Mouse (Mus musculus) neural tube, embryonic 12.5 days (tissue): ENCODE measurements around the gene Atcay. TPM values are rescaled to one million over a fixed set of nuclear protein-coding genes. Genes with fewer than 3 reads are reported as not detected.

Experiments
- ATAC-seq: fragments of 200-750 bp; cut with Nextera tagmentation; 2 replicates; pipeline ENCODE4 v1.8.0; 2017; ENCODE audit warnings: low read depth, mild to moderate bottlenecking, moderate TSS enrichment, moderate library complexity; ENCODE audit not compliant: low FRiP score
- H3K27ac ChIP-seq: fragments of 300-500 bp; sonication (generic); 2 replicates; pipeline ENCODE4 v1.5.1; 2016
- H3K27me3 ChIP-seq: fragments of 300-500 bp; sonication (generic); replicated peaks from 2 replicates; pipeline ENCODE4 v1.6.1; 2016; ENCODE audit warnings: mild to moderate bottlenecking
- H3K36me3 ChIP-seq: fragments of 300-500 bp; sonication (generic); 2 replicates; pipeline ENCODE4 v1.6.1; 2016; ENCODE audit warnings: mild to moderate bottlenecking
- H3K4me1 ChIP-seq: fragments of 300-500 bp; sonication (generic); 2 replicates; pipeline ENCODE4 v1.6.1; 2016
- H3K4me2 ChIP-seq: fragments of 300-500 bp; sonication (generic); replicated peaks from 2 replicates; pipeline ENCODE4 v1.6.1; 2016; ENCODE audit warnings: mild to moderate bottlenecking
- H3K4me3 ChIP-seq: fragments of 300-500 bp; sonication (generic); 2 replicates; pipeline ENCODE4 v1.5.1; 2016
- H3K9ac ChIP-seq: fragments of 300-500 bp; sonication (generic); 2 replicates; pipeline ENCODE4 v1.6.1; 2016; ENCODE audit warnings: mild to moderate bottlenecking
- H3K9me3 ChIP-seq: fragments of 300-500 bp; sonication (generic); 2 replicates; pipeline ENCODE4 v1.6.1; 2016; ENCODE audit warnings: mild to moderate bottlenecking
- WGBS: fragments of 180-500 bp; shearing (Covaris S2); methylation state at CpG from one replicate; pipeline ENCODE4 v1.1.7; 2016; 5-methylcytosine and 5-hydroxymethylcytosine counted together
- polyA plus RNA-seq: library from polyadenylated mRNA; unstranded; fragments of >200 nt; fragmentation: Nextera tagmentation; extraction: Ambion mirVana; gene quantifications from 2 replicates; pipeline ENCODE4 v1.2.1, GENCODE M21; 2016

The Atcay gene
- polyA plus RNA-seq, 1 experiment from 2014 or later: 34.0 TPM

- Histone ChIP-seq H3K27ac (no peak overlapping the region), H3K9me3 (peaks cover 7% of the 10 kb centered on the region; the same call in 1 of the 2 replicates), H3K9ac (no peak overlapping the region), H3K36me3 (peaks cover 72% of the 10 kb centered on the region), H3K27me3 (no peaks in the 10 kb centered on the region), H3K4me2 (no peak overlapping the region), H3K4me1 (no peaks in the 10 kb centered on the region), H3K4me3 (no peak overlapping the region)
- 91% methylated on average over 6 of the region's 6 CpGs for WGBS
- no peak for ATAC-seq
Measured at GRCm38 (mm10) chr10:81216260-81216659, 14.4 kb downstream of the Atcay start.

- H3K4me3 ChIP-seq: no peak overlapping the region
- 96% methylated on average over 5 of the region's 5 CpGs for WGBS
- no peak for ATAC-seq
- peaks cover 17% of the 10 kb centered on the region for H3K9me3 ChIP-seq
- no peak overlapping the region for H3K9ac ChIP-seq
- no peaks in the 10 kb centered on the region for H3K4me1 ChIP-seq
- no peak overlapping the region for H3K4me2 ChIP-seq
- 0 out of 2 replicates have a peak, but pooled peaks cover 5% of the 10 kb centered on the region for H3K27me3 ChIP-seq
- no peak overlapping the region for H3K27ac ChIP-seq
- H3K36me3 ChIP-seq: peaks cover 76% of the 10 kb centered on the region
Measured at GRCm38 (mm10) chr10:81210154-81210553, 20.5 kb downstream of the Atcay start.

GRCm38 (mm10) chr10:81204137-81204536 lies 26.5 kb downstream of the Atcay start:
- H3K36me3 ChIP-seq: peaks cover 26% of the 10 kb centered on the region
- no peak overlapping the region for H3K27ac ChIP-seq
- 69% methylated on average over 4 of the region's 4 CpGs for WGBS
- 0 out of 2 replicates have a peak, but pooled peaks have one; percentile 26 for ATAC-seq
- H3K4me3 ChIP-seq: no peak overlapping the region
- no peaks in the 10 kb centered on the region for H3K4me1 ChIP-seq
- peaks cover 6% of the 10 kb centered on the region; the same call in 1 of the 2 replicates for H3K27me3 ChIP-seq
- H3K4me2 ChIP-seq: no peak overlapping the region
- no peak overlapping the region for H3K9ac ChIP-seq
- H3K9me3 ChIP-seq: no peaks in the 10 kb centered on the region

GRCm38 (mm10) chr10:81202978-81203720 lies 27.5 kb downstream of the Atcay start:
- H3K9ac ChIP-seq: no peak overlapping the region
- ATAC-seq: no peak
- 70% methylated on average over 8 of the region's 8 CpGs for WGBS
- H3K4me2 ChIP-seq: no peak overlapping the region
- H3K36me3 ChIP-seq: peaks cover 19% of the 10 kb centered on the region
- H3K4me3 ChIP-seq: no peak overlapping the region
- no peaks in the 10 kb centered on the region for H3K4me1 ChIP-seq
- no peak overlapping the region for H3K27ac ChIP-seq
- no peaks in the 10 kb centered on the region for H3K9me3 ChIP-seq
- peaks cover 4% of the 10 kb centered on the region; the same call in 1 of the 2 replicates for H3K27me3 ChIP-seq

GRCm38 (mm10) chr10:81201807-81202758 lies 28.6 kb downstream of the Atcay start, which contains the start of gene Nmrk2:
Nmrk2 (minus strand) TSS chr10:81202051.
- Histone ChIP-seq H3K4me1 (no peaks in the 10 kb centered on the region), H3K4me2 (no peak within 1 kb of the TSS), H3K4me3 (no peak within 1 kb of the TSS), H3K36me3 (peaks cover 12% of the 10 kb centered on the region), H3K9ac (no peak within 1 kb of the TSS), H3K9me3 (no peaks in the 10 kb centered on the region), H3K27ac (no peak within 1 kb of the TSS), H3K27me3 (peaks cover 9% of the 10 kb centered on the region; the same call in 1 of the 2 replicates)
- no peak for ATAC-seq
- WGBS: 60% methylated on average over 13 of the region's 13 CpGs

GRCm38 (mm10) chr10:81200605-81201287 lies 29.9 kb downstream of the Atcay start:
- Histone ChIP-seq H3K36me3 (peaks cover 5% of the 10 kb centered on the region; the same call in 1 of the 2 replicates), H3K4me2 (no peak overlapping the region), H3K4me3 (no peak overlapping the region), H3K9me3 (no peaks in the 10 kb centered on the region), H3K4me1 (no peaks in the 10 kb centered on the region), H3K27me3 (peaks cover 22% of the 10 kb centered on the region), H3K9ac (no peak overlapping the region), H3K27ac (no peak overlapping the region)
- 78% methylated on average over 20 of the region's 20 CpGs for WGBS
- ATAC-seq: no peak

- no peaks in the 10 kb centered on the region for H3K9me3 ChIP-seq
- H3K36me3 ChIP-seq: peaks cover 3% of the 10 kb centered on the region; the same call in 1 of the 2 replicates
- H3K27ac ChIP-seq: no peak overlapping the region
- WGBS: 85% methylated on average over 13 of the region's 13 CpGs
- no peak overlapping the region for H3K4me2 ChIP-seq
- no peak overlapping the region for H3K9ac ChIP-seq
- H3K27me3 ChIP-seq: peaks cover 28% of the 10 kb centered on the region
- ATAC-seq: no peak
- no peaks in the 10 kb centered on the region for H3K4me1 ChIP-seq
- no peak overlapping the region for H3K4me3 ChIP-seq
Measured at GRCm38 (mm10) chr10:81200141-81200540, 30.5 kb downstream of the Atcay start.

- Histone ChIP-seq H3K4me3 (no peak overlapping the region), H3K9me3 (no peaks in the 10 kb centered on the region), H3K4me1 (peaks cover 2% of the 10 kb centered on the region; the same call in 1 of the 2 replicates), H3K4me2 (no peak overlapping the region), H3K27ac (no peak overlapping the region), H3K36me3 (no peaks in the 10 kb centered on the region), H3K9ac (no peak overlapping the region), H3K27me3 (peaks cover 39% of the 10 kb centered on the region)
- no peak for ATAC-seq
- 85% methylated on average over 6 of the region's 6 CpGs for WGBS
Measured at GRCm38 (mm10) chr10:81198990-81199389, 31.6 kb downstream of the Atcay start.

GRCm38 (mm10) chr10:81198230-81198629 lies 32.4 kb downstream of the Atcay start:
- Histone ChIP-seq H3K9ac (no peak overlapping the region), H3K9me3 (no peaks in the 10 kb centered on the region), H3K4me1 (peaks cover 5% of the 10 kb centered on the region), H3K27me3 (peaks cover 42% of the 10 kb centered on the region), H3K4me2 (no peak overlapping the region), H3K36me3 (no peaks in the 10 kb centered on the region), H3K4me3 (no peak overlapping the region), H3K27ac (no peak overlapping the region)
- ATAC-seq: no peak
- WGBS: 5% methylated on average over 9 of the region's 9 CpGs

GRCm38 (mm10) chr10:81197305-81197704 lies 33.3 kb downstream of the Atcay start:
- H3K9ac ChIP-seq: no peak overlapping the region
- no peak overlapping the region for H3K27ac ChIP-seq
- ATAC-seq: no peak
- H3K27me3 ChIP-seq: peaks cover 42% of the 10 kb centered on the region
- no peaks in the 10 kb centered on the region for H3K36me3 ChIP-seq
- no peak overlapping the region for H3K4me3 ChIP-seq
- no peaks in the 10 kb centered on the region for H3K9me3 ChIP-seq
- whole genome bisulfite sequencing: 53% methylated on average over 6 of the region's 6 CpGs
- H3K4me1 ChIP-seq: peaks cover 13% of the 10 kb centered on the region
- no peak overlapping the region for H3K4me2 ChIP-seq

- H3K27me3 ChIP-seq: peaks cover 42% of the 10 kb centered on the region
- no peak overlapping the region for H3K4me3 ChIP-seq
- H3K9ac ChIP-seq: no peak overlapping the region
- H3K4me2 ChIP-seq: no peak overlapping the region
- H3K4me1 ChIP-seq: peaks cover 19% of the 10 kb centered on the region
- WGBS: 65% methylated on average over 11 of the region's 11 CpGs
- no peak overlapping the region for H3K27ac ChIP-seq
- H3K36me3 ChIP-seq: no peaks in the 10 kb centered on the region
- no peak for ATAC-seq
- H3K9me3 ChIP-seq: no peaks in the 10 kb centered on the region
Measured at GRCm38 (mm10) chr10:81196470-81197065, 34.1 kb downstream of the Atcay start.
